Mouse (Mus musculus) MEL (cell line): Measurements from ENCODE around the gene Nos1. TPM values are rescaled to one million over a fixed set of nuclear protein-coding genes. Genes with fewer than 3 reads are reported as not detected.

Experiments
- DNase-seq: peaks from one replicate; pipeline ENCODE4 v3.0.0; 2011; ENCODE audit warnings: low read depth, low spot score
- H3K27ac ChIP-seq: 2 replicates; pipeline ENCODE4 v1.5.1; 2012; ENCODE audit warnings: low read depth, mild to moderate bottlenecking, control low read depth, low read length, moderate library complexity; ENCODE audit not compliant: control insufficient read depth
- H3K27me3 ChIP-seq, 2 experiments: fragments of 150-350 bp in 1 of 2; sonication (generic) in 1 of 2; 2 replicates each; pipeline ENCODE4 v1.6.1; 2012; ENCODE audit warnings: low read length in 2 of 2, mild to moderate bottlenecking in 2 of 2, improper control_type of control experiment in 1 of 2, moderate library complexity in 1 of 2; ENCODE audit not compliant: insufficient read depth in 2 of 2, control insufficient read depth in 1 of 2
- H3K36me3 ChIP-seq, 2 experiments: 2 replicates each; pipeline ENCODE4 v1.6.1; 2012 to 2014; ENCODE audit warnings: low read length in 2 of 2, improper control_type of control experiment in 1 of 2, inconsistent platforms in 1 of 2, mild to moderate bottlenecking in 1 of 2; ENCODE audit not compliant: insufficient read depth in 2 of 2, control insufficient read depth in 1 of 2
- H3K4me1 ChIP-seq, 2 experiments: fragments of 150-350 bp in 1 of 2; sonication (generic) in 1 of 2; 2 replicates each; pipeline ENCODE4 v1.6.1; 2012; ENCODE audit warnings: low read length in 2 of 2, improper control_type of control experiment in 1 of 2, mild to moderate bottlenecking in 1 of 2; ENCODE audit not compliant: insufficient read depth in 2 of 2, control insufficient read depth in 1 of 2
- H3K4me3 ChIP-seq, 2 experiments: fragments of 150-350 bp in 1 of 2; sonication (generic) in 1 of 2; 2 replicates each; pipeline ENCODE4 v1.5.1; 2012; ENCODE audit warnings: low read depth in 2 of 2, low read length in 2 of 2, mild to moderate bottlenecking in 2 of 2, moderate library complexity in 2 of 2, control low read depth in 1 of 2, improper control_type of control experiment in 1 of 2; ENCODE audit not compliant: control insufficient read depth in 1 of 2, insufficient read depth in 1 of 2
- H3K79me2 ChIP-seq: 2 replicates; pipeline ENCODE4 v1.6.1; 2012; ENCODE audit warnings: mild to moderate bottlenecking, low read length, moderate library complexity; ENCODE audit not compliant: control insufficient read depth, poor library complexity, insufficient read depth
- H3K9ac ChIP-seq: 2 replicates; pipeline ENCODE4 v1.6.1; 2012; ENCODE audit warnings: low read depth, mild to moderate bottlenecking, control low read depth, low read length, moderate library complexity; ENCODE audit not compliant: control insufficient read depth, poor library complexity, severe bottlenecking
- H3K9me3 ChIP-seq: fragments of 150-350 bp; sonication (generic); replicated peaks from 2 replicates; pipeline ENCODE4 v1.6.1; 2012; ENCODE audit warnings: mild to moderate bottlenecking, low read length, improper control_type of control experiment, moderate library complexity; ENCODE audit not compliant: insufficient read depth
- BHLHE40 ChIP-seq: IDR thresholded peaks from 2 replicates; pipeline ENCODE4 v1.6.1; 2012; ENCODE audit warnings: low read depth, mild to moderate bottlenecking, inconsistent platforms, low read length, improper control_type of control experiment, borderline replicate concordance
- CHD1 ChIP-seq: IDR thresholded peaks from 2 replicates; pipeline ENCODE4 v1.6.1; 2012; ENCODE audit warnings: low read depth, mild to moderate bottlenecking, inconsistent platforms, low read length, improper control_type of control experiment
- CTCF ChIP-seq, 3 experiments: IDR thresholded peaks in 2 of 3; conservative IDR thresholded peaks in 1 of 3; 2 replicates each; pipeline ENCODE4 v1.5.1; 2011 to 2012; ENCODE audit warnings: low read length in 3 of 3, low read depth in 2 of 3, mild to moderate bottlenecking in 2 of 3, improper control_type of control experiment in 1 of 3, inconsistent platforms in 1 of 3, mixed read lengths in 1 of 3, moderate library complexity in 1 of 3; ENCODE audit not compliant: control insufficient read depth in 1 of 3, insufficient read depth in 1 of 3, poor library complexity in 1 of 3, severe bottlenecking in 1 of 3
- EP300 ChIP-seq, 2 experiments: IDR thresholded peaks; 2 replicates each; pipeline ENCODE4 v1.6.1; 2011; ENCODE audit warnings: improper control_type of control experiment in 2 of 2, low read length in 2 of 2, low read depth in 1 of 2, mild to moderate bottlenecking in 1 of 2
- GATA1 ChIP-seq: IDR thresholded peaks from 2 replicates; pipeline ENCODE4 v1.6.1; 2011; ENCODE audit warnings: low read depth, low read length, improper control_type of control experiment
- JUND ChIP-seq: IDR thresholded peaks from 2 replicates; pipeline ENCODE4 v1.6.1; 2011; ENCODE audit warnings: low read depth, mild to moderate bottlenecking, improper control_type of control experiment, low read length
- KAT2A ChIP-seq: conservative IDR thresholded peaks from 2 replicates; pipeline ENCODE4 v1.6.1; 2012; ENCODE audit warnings: low read depth, low read length, improper control_type of control experiment, inconsistent platforms
- MXI1 ChIP-seq: IDR thresholded peaks from 2 replicates; pipeline ENCODE4 v1.6.1; 2011; ENCODE audit warnings: mild to moderate bottlenecking, low read depth, low read length, improper control_type of control experiment
- MYB ChIP-seq: IDR thresholded peaks from 2 replicates; pipeline ENCODE4 v1.6.1; 2011; ENCODE audit warnings: mild to moderate bottlenecking, low read depth, low read length, improper control_type of control experiment
- POLR2A ChIP-seq, 2 experiments: IDR thresholded peaks; 2 replicates each; pipeline ENCODE4 v1.6.1; 2011 to 2012; ENCODE audit warnings: low read length in 2 of 2, mild to moderate bottlenecking in 2 of 2, control low read depth in 1 of 2, improper control_type of control experiment in 1 of 2, low read depth in 1 of 2, moderate library complexity in 1 of 2; ENCODE audit not compliant: control insufficient read depth in 1 of 2, insufficient read depth in 1 of 2, poor library complexity in 1 of 2
- TAL1 ChIP-seq: IDR thresholded peaks from 2 replicates; pipeline ENCODE4 v1.6.1; 2012; ENCODE audit warnings: mild to moderate bottlenecking, inconsistent platforms, low read length, moderate library complexity, mixed read lengths
- TCF12 ChIP-seq: IDR thresholded peaks from 2 replicates; pipeline ENCODE4 v1.6.1; 2014; ENCODE audit warnings: low read depth, mild to moderate bottlenecking, inconsistent platforms, low read length, improper control_type of control experiment, moderate library complexity
- USF2 ChIP-seq, 2 experiments: IDR thresholded peaks; 2 replicates each; pipeline ENCODE4 v1.6.1; 2011 to 2012; ENCODE audit warnings: improper control_type of control experiment in 2 of 2, low read length in 2 of 2, borderline replicate concordance in 1 of 2, inconsistent platforms in 1 of 2, low read depth in 1 of 2, mild to moderate bottlenecking in 1 of 2; ENCODE audit not compliant: insufficient read depth in 1 of 2
- ZC3H11A ChIP-seq: IDR thresholded peaks from 2 replicates; pipeline ENCODE4 v1.6.1; 2012; ENCODE audit warnings: low read depth, mild to moderate bottlenecking, inconsistent platforms, low read length, improper control_type of control experiment
- ZKSCAN1 ChIP-seq: IDR thresholded peaks from 2 replicates; pipeline ENCODE4 v1.6.1; 2012; ENCODE audit warnings: low read depth, mild to moderate bottlenecking, inconsistent platforms, low read length, improper control_type of control experiment, moderate library complexity
- ZMIZ1 ChIP-seq: IDR thresholded peaks from 2 replicates; pipeline ENCODE4 v1.6.1; 2012; ENCODE audit warnings: low read depth, mild to moderate bottlenecking, inconsistent platforms, low read length, improper control_type of control experiment, moderate library complexity
- polyA plus RNA-seq, 2 experiments: library from polyadenylated mRNA; stranded (reverse) in 1 of 2; unstranded in 1 of 2; fragments of >175 nt in 1 of 2; fragments of >200 nt in 1 of 2; gene quantifications; 2 replicates each; pipeline versions ENCODE4 v1.2.1 to v1.2.4; 2012; ENCODE audit warnings: low replicate concordance in 2 of 2, low read depth in 1 of 2; ENCODE audit not compliant: insufficient read length in 2 of 2, insufficient read depth in 1 of 2, missing spikeins in 1 of 2
- total RNA-seq: library from RNA; depleted of rRNA; stranded (reverse); fragments of 300-350 nt; gene quantifications from 2 replicates; pipeline ENCODE4 v1.2.3, GENCODE M21; 2012

The Nos1 gene
- total and polyA plus RNA-seq, 3 experiments = 0.35 to 1.5 TPM; not detected in 1

- DNase-seq = no peak
- Histone ChIP-seq H3K27ac (no peak overlapping the region), H3K9ac (no peak overlapping the region), H3K9me3 (no peaks in the 10 kb centered on the region), H3K27me3 (no peaks in the 10 kb centered on the region), H3K4me1 (no peaks in the 10 kb centered on the region), H3K79me2 (no peaks in the 10 kb centered on the region), H3K36me3 (no peaks in the 10 kb centered on the region), H3K4me3 (no peak overlapping the region)
- TF ChIP-seq BHLHE40 = no peak
- no peak for TF ChIP-seq GATA1
- no peak for TF ChIP-seq USF2 (IDR thresholded peaks at IDR 0.05; ENCODE audit: borderline replicate concordance in 1 of 2, insufficient read depth in 1 of 2, low read depth in 1 of 2, low read length in 2 of 2)
- no peak for TF ChIP-seq ZMIZ1
- TF ChIP-seq KAT2A = no peak
- no peak for TF ChIP-seq MXI1
- TF ChIP-seq MYB = no peak
- no peak for TF ChIP-seq JUND
- TF ChIP-seq ZC3H11A = no peak
- no peak for TF ChIP-seq CHD1
- TF ChIP-seq TCF12 = no peak
- TF ChIP-seq TAL1 = no peak
- TF ChIP-seq CTCF (IDR thresholded peaks at IDR 0.05 in 2 of 3, conservative IDR thresholded peaks at IDR 0.05 in 1 of 3; ENCODE audit: control insufficient read depth in 1 of 3, insufficient read depth in 1 of 3, low read depth in 2 of 3, low read length in 3 of 3, poor library complexity in 1 of 3, severe bottlenecking in 1 of 3) = no peak
- TF ChIP-seq EP300 (IDR thresholded peaks at IDR 0.05; ENCODE audit: low read depth in 1 of 2, low read length in 2 of 2) = no peak
- TF ChIP-seq ZKSCAN1 = no peak
Measured at GRCm38 (mm10) chr5:117894050-117894449, 113.2 kb downstream of the Nos1 start.

- Histone ChIP-seq H3K4me3 (no peak overlapping the region), H3K9me3 (no peaks in the 10 kb centered on the region), H3K9ac (no peak overlapping the region), H3K79me2 (no peaks in the 10 kb centered on the region), H3K27ac (no peak overlapping the region), H3K4me1 (no peaks in the 10 kb centered on the region), H3K27me3 (no peaks in the 10 kb centered on the region), H3K36me3 (no peaks in the 10 kb centered on the region)
- no peak for TF ChIP-seq POLR2A (IDR thresholded peaks at IDR 0.05; ENCODE audit: control insufficient read depth in 1 of 2, insufficient read depth in 1 of 2, low read depth in 1 of 2, low read length in 2 of 2, poor library complexity in 1 of 2)
- TF ChIP-seq MYB = no peak
- no peak for DNase-seq
Measured at GRCm38 (mm10) chr5:117898055-117898806, 117.4 kb downstream of the Nos1 start.
